Mouse (Mus musculus) testis, adult 2 months (tissue): ENCODE measurements around the gene Gps1. TPM values are rescaled to one million over a fixed set of nuclear protein-coding genes. Genes with fewer than 3 reads are reported as not detected.

Source experiments
- H3K27ac ChIP-seq: fragments of 200-500 bp; 2 replicates; pipeline ENCODE4 v1.5.1; 2012; ENCODE audit warnings: low read depth, low read length; ENCODE audit not compliant: control insufficient read depth, insufficient read depth
- H3K27me3 ChIP-seq: fragments of 200-500 bp; 2 replicates; pipeline ENCODE4 v1.6.1; 2012; ENCODE audit warnings: mild to moderate bottlenecking, low read length, moderate library complexity; ENCODE audit not compliant: control insufficient read depth, insufficient read depth
- H3K36me3 ChIP-seq: fragments of 200-500 bp; 2 replicates; pipeline ENCODE4 v1.6.1; 2012; ENCODE audit warnings: mild to moderate bottlenecking, low read length; ENCODE audit not compliant: control insufficient read depth, insufficient read depth
- H3K4me1 ChIP-seq: fragments of 200-500 bp; 2 replicates; pipeline ENCODE4 v1.6.1; 2012; ENCODE audit warnings: low read length; ENCODE audit not compliant: control insufficient read depth, insufficient read depth
- H3K4me3 ChIP-seq: fragments of 200-500 bp; 2 replicates; pipeline ENCODE4 v1.5.1; 2012; ENCODE audit warnings: low read depth, mild to moderate bottlenecking, low read length, moderate library complexity, mixed read lengths; ENCODE audit not compliant: control insufficient read depth
- CTCF ChIP-seq: fragments of 200-500 bp; IDR thresholded peaks from 2 replicates; pipeline ENCODE4 v1.5.1; 2012; ENCODE audit warnings: low read depth, mild to moderate bottlenecking, inconsistent platforms, low read length, moderate library complexity; ENCODE audit not compliant: control insufficient read depth, insufficient read depth, insufficient replicate concordance
- POLR2A ChIP-seq: fragments of 200-500 bp; IDR thresholded peaks from 2 replicates; pipeline ENCODE4 v1.6.1; 2012; ENCODE audit warnings: low read depth, mild to moderate bottlenecking, inconsistent platforms, low read length, moderate library complexity; ENCODE audit not compliant: control insufficient read depth
- polyA plus RNA-seq: library from polyadenylated mRNA; depleted of rRNA; stranded (reverse); fragments of >200 nt; gene quantifications from 2 replicates; pipeline ENCODE4 v1.2.3, GENCODE M21; 2012

Gps1 gene
- polyA plus RNA-seq, 1 experiment = 233 TPM

GRCm38 (mm10) chr11:120823956-120824786, 40.1 kb downstream of the Gps1 start, which contains the start of gene Fasn:
Fasn (minus strand) TSS chr11:120824547.
- Histone ChIP-seq H3K36me3 (no peaks in the 10 kb centered on the region), H3K27me3 (no peaks in the 10 kb centered on the region), H3K4me3 (peak within 1 kb of the TSS; percentile 83), H3K27ac (peak within 1 kb of the TSS; percentile 97), H3K4me1 (peaks cover 18% of the 10 kb centered on the region)
- TF ChIP-seq CTCF = no peak
- peak; percentile 88 for TF ChIP-seq POLR2A

GRCm38 (mm10) chr11:120824787-120825288, 40.8 kb downstream of the Gps1 start:
- TF ChIP-seq POLR2A (no peak), CTCF (no peak)

GRCm38 (mm10) chr11:120825289-120825863, 41.3 kb downstream of the Gps1 start:
- H3K27me3 ChIP-seq = no peaks in the 10 kb centered on the region
- peaks cover 18% of the 10 kb centered on the region for H3K4me1 ChIP-seq
- TF ChIP-seq POLR2A = no peak
- no peak for TF ChIP-seq CTCF
- H3K4me3 ChIP-seq = peak overlapping the region; percentile 83
- H3K27ac ChIP-seq = peak overlapping the region; percentile 97; the same call in 1 of the 2 replicates
- no peaks in the 10 kb centered on the region for H3K36me3 ChIP-seq

More at GRCm38 (mm10) chr11:120824787-120825288, 40.8 kb downstream of the Gps1 start:
- H3K27ac ChIP-seq = peak overlapping the region; percentile 97
- peak overlapping the region; percentile 83 for H3K4me3 ChIP-seq
- peaks cover 18% of the 10 kb centered on the region for H3K4me1 ChIP-seq
- H3K36me3 ChIP-seq = no peaks in the 10 kb centered on the region
- no peaks in the 10 kb centered on the region for H3K27me3 ChIP-seq

- peaks cover 18% of the 10 kb centered on the region for H3K4me1 ChIP-seq
- no peak overlapping the region for H3K4me3 ChIP-seq
- H3K27ac ChIP-seq = no peak overlapping the region
- no peaks in the 10 kb centered on the region for H3K27me3 ChIP-seq
- TF ChIP-seq POLR2A = no peak
- TF ChIP-seq CTCF = no peak
- no peaks in the 10 kb centered on the region for H3K36me3 ChIP-seq
These were observed 42.2 kb downstream of the Gps1 start for GRCm38 (mm10) chr11:120826016-120826953.

GRCm38 (mm10) chr11:120828416-120828815, 44.3 kb downstream of the Gps1 start:
- no peaks in the 10 kb centered on the region for H3K36me3 ChIP-seq
- no peak overlapping the region for H3K4me3 ChIP-seq
- H3K4me1 ChIP-seq = peaks cover 11% of the 10 kb centered on the region
- TF ChIP-seq POLR2A (no peak), CTCF (no peak)
- H3K27me3 ChIP-seq = no peaks in the 10 kb centered on the region
- H3K27ac ChIP-seq = no peak overlapping the region

GRCm38 (mm10) chr11:120829757-120830532, 45.9 kb downstream of the Gps1 start:
- H3K4me3 ChIP-seq = no peak overlapping the region
- H3K27me3 ChIP-seq = no peaks in the 10 kb centered on the region
- H3K4me1 ChIP-seq = peaks cover 6% of the 10 kb centered on the region; the same call in 1 of the 2 replicates
- no peak for TF ChIP-seq POLR2A
- no peaks in the 10 kb centered on the region for H3K36me3 ChIP-seq
- no peak overlapping the region for H3K27ac ChIP-seq
